Mouse (Mus musculus) heart, embryonic 12.5 days (tissue): Measurements from ENCODE around the gene Tmc7. TPM values are rescaled to one million over a fixed set of nuclear protein-coding genes. Genes with fewer than 3 reads are reported as not detected.

ENCODE experiments used
- ATAC-seq: fragments of 200-750 bp; cut with Nextera tagmentation; 2 replicates; pipeline ENCODE4 v1.8.0; 2017; ENCODE audit warnings: moderate TSS enrichment, moderate library complexity; ENCODE audit not compliant: insufficient number of reproducible peaks, low FRiP score
- H3K27ac ChIP-seq: fragments of 300-500 bp; sonication (generic); 2 replicates; pipeline ENCODE4 v1.5.1; 2016; ENCODE audit warnings: mild to moderate bottlenecking, moderate library complexity; ENCODE audit not compliant: poor library complexity, severe bottlenecking
- H3K27me3 ChIP-seq: fragments of 300-500 bp; sonication (generic); replicated peaks from 2 replicates; pipeline ENCODE4 v1.6.1; 2016; ENCODE audit warnings: mild to moderate bottlenecking, moderate library complexity
- H3K36me3 ChIP-seq: fragments of 300-500 bp; sonication (generic); 2 replicates; pipeline ENCODE4 v1.6.1; 2016; ENCODE audit warnings: mild to moderate bottlenecking, moderate library complexity
- H3K4me1 ChIP-seq: fragments of 300-500 bp; sonication (generic); replicated peaks from 2 replicates; pipeline ENCODE4 v1.6.1; 2016; ENCODE audit warnings: mild to moderate bottlenecking
- H3K4me2 ChIP-seq: fragments of 300-500 bp; sonication (generic); 2 replicates; pipeline ENCODE4 v1.6.1; 2016; ENCODE audit warnings: mild to moderate bottlenecking, moderate library complexity
- H3K4me3 ChIP-seq: fragments of 300-500 bp; sonication (generic); 2 replicates; pipeline ENCODE4 v1.5.1; 2016; ENCODE audit warnings: mild to moderate bottlenecking
- H3K9ac ChIP-seq: fragments of 300-500 bp; sonication (generic); 2 replicates; pipeline ENCODE4 v1.6.1; 2016; ENCODE audit warnings: mild to moderate bottlenecking, moderate library complexity
- H3K9me3 ChIP-seq: fragments of 300-500 bp; sonication (generic); replicated peaks from 2 replicates; pipeline ENCODE4 v1.6.1; 2016; ENCODE audit warnings: mild to moderate bottlenecking, moderate library complexity
- WGBS: fragments of 180-500 bp; shearing (Covaris S2); methylation state at CpG from one replicate; pipeline ENCODE4 v1.1.7; 2016; 5-methylcytosine and 5-hydroxymethylcytosine counted together
- polyA plus RNA-seq: library from polyadenylated mRNA; unstranded; fragments of >200 nt; fragmentation: Nextera tagmentation; extraction: Ambion mirVana; gene quantifications from 2 replicates; pipeline ENCODE4 v1.2.1, GENCODE M21; 2016

Tmc7 gene
- polyA plus RNA-seq, 1 experiment from 2014 or later = 2.4 TPM

- H3K4me2 ChIP-seq = no peak overlapping the region
- H3K9me3 ChIP-seq = no peaks in the 10 kb centered on the region
- no peaks in the 10 kb centered on the region for H3K36me3 ChIP-seq
- ATAC-seq = no peak
- no peaks in the 10 kb centered on the region for H3K4me1 ChIP-seq
- peaks cover 21% of the 10 kb centered on the region for H3K27me3 ChIP-seq
- no peak overlapping the region for H3K27ac ChIP-seq
- H3K9ac ChIP-seq = no peak overlapping the region
- no peak overlapping the region for H3K4me3 ChIP-seq
- 86% methylated on average over 7 of the region's 7 CpGs for WGBS
These were observed 25.3 kb upstream of the Tmc7 start for GRCm38 (mm10) chr7:118609815-118610214.

GRCm38 (mm10) chr7:118604842-118605241 lies 20.3 kb upstream of the Tmc7 start:
- Histone ChIP-seq H3K36me3 (no peaks in the 10 kb centered on the region), H3K9ac (no peak overlapping the region), H3K4me2 (no peak overlapping the region), H3K4me3 (no peak overlapping the region), H3K9me3 (no peaks in the 10 kb centered on the region), H3K27ac (no peak overlapping the region), H3K27me3 (peaks cover 19% of the 10 kb centered on the region), H3K4me1 (no peaks in the 10 kb centered on the region)
- no peak for ATAC-seq
- 81% methylated on average over 8 of the region's 8 CpGs for WGBS

GRCm38 (mm10) chr7:118599954-118600631 lies 15.6 kb upstream of the Tmc7 start:
- ATAC-seq = no peak
- H3K4me1 ChIP-seq = peaks cover 11% of the 10 kb centered on the region
- no peak overlapping the region for H3K4me2 ChIP-seq
- no peak overlapping the region for H3K27ac ChIP-seq
- no peaks in the 10 kb centered on the region for H3K9me3 ChIP-seq
- H3K9ac ChIP-seq = no peak overlapping the region
- no peaks in the 10 kb centered on the region for H3K36me3 ChIP-seq
- WGBS = 71% methylated on average over 12 of the region's 12 CpGs
- H3K4me3 ChIP-seq = no peak overlapping the region
- peaks cover 63% of the 10 kb centered on the region for H3K27me3 ChIP-seq

GRCm38 (mm10) chr7:118597201-118597600 lies 12.7 kb upstream of the Tmc7 start, which contains the start of gene Tmc5:
TSS of gene Tmc5 (plus strand) at chr7:118597297.
- Histone ChIP-seq H3K4me1 (peaks cover 21% of the 10 kb centered on the region), H3K9me3 (no peaks in the 10 kb centered on the region), H3K4me3 (peak within 1 kb of the TSS; percentile 32), H3K9ac (peak within 1 kb of the TSS; percentile 46; the same call in 1 of the 2 replicates), H3K27me3 (peaks cover 90% of the 10 kb centered on the region), H3K4me2 (peak within 1 kb of the TSS; percentile 65), H3K27ac (no peak within 1 kb of the TSS), H3K36me3 (no peaks in the 10 kb centered on the region)
- ATAC-seq = no peak
- 4% methylated on average over 23 of the region's 23 CpGs for WGBS

- Histone ChIP-seq H3K27me3 (peaks cover 92% of the 10 kb centered on the region), H3K4me1 (peaks cover 21% of the 10 kb centered on the region), H3K4me2 (no peak overlapping the region), H3K36me3 (no peaks in the 10 kb centered on the region), H3K27ac (no peak overlapping the region), H3K9me3 (no peaks in the 10 kb centered on the region), H3K9ac (no peak overlapping the region), H3K4me3 (no peak overlapping the region)
- ATAC-seq = no peak
- WGBS = 67% methylated on average over 11 of the region's 11 CpGs
These were observed 11.7 kb upstream of the Tmc7 start for GRCm38 (mm10) chr7:118596271-118596670.

GRCm38 (mm10) chr7:118595228-118595627 lies 10.7 kb upstream of the Tmc7 start:
- Histone ChIP-seq H3K4me2 (peak overlapping the region; percentile 53), H3K36me3 (no peaks in the 10 kb centered on the region), H3K27ac (no peak overlapping the region), H3K9ac (peak overlapping the region; percentile 33; the same call in 1 of the 2 replicates), H3K4me3 (0 out of 2 replicates have a peak overlapping the region, but pooled peaks have one; percentile 9), H3K4me1 (peaks cover 21% of the 10 kb centered on the region), H3K27me3 (peaks cover 81% of the 10 kb centered on the region), H3K9me3 (no peaks in the 10 kb centered on the region)
- ATAC-seq = peak; percentile 41; the same call in 1 of the 2 replicates
- WGBS = 3% methylated on average over 14 of the region's 14 CpGs

- H3K9me3 ChIP-seq = no peaks in the 10 kb centered on the region
- peaks cover 21% of the 10 kb centered on the region for H3K4me1 ChIP-seq
- ATAC-seq = no peak
- no peaks in the 10 kb centered on the region for H3K36me3 ChIP-seq
- no peak overlapping the region for H3K9ac ChIP-seq
- WGBS = 22% methylated on average over 10 of the region's 10 CpGs
- H3K27me3 ChIP-seq = peaks cover 78% of the 10 kb centered on the region
- H3K27ac ChIP-seq = no peak overlapping the region
- no peak overlapping the region for H3K4me3 ChIP-seq
- H3K4me2 ChIP-seq = peak overlapping the region; percentile 53
These were observed 10.1 kb upstream of the Tmc7 start for GRCm38 (mm10) chr7:118594611-118595010.

GRCm38 (mm10) chr7:118593567-118594407 lies 9.3 kb upstream of the Tmc7 start:
- no peak; the same call in 1 of the 2 replicates for ATAC-seq
- no peak overlapping the region for H3K9ac ChIP-seq
- WGBS = 8% methylated on average over 9 of the region's 9 CpGs
- no peaks in the 10 kb centered on the region for H3K9me3 ChIP-seq
- no peak overlapping the region for H3K27ac ChIP-seq
- no peaks in the 10 kb centered on the region for H3K36me3 ChIP-seq
- H3K4me1 ChIP-seq = peaks cover 21% of the 10 kb centered on the region
- no peak overlapping the region for H3K4me3 ChIP-seq
- H3K27me3 ChIP-seq = peaks cover 71% of the 10 kb centered on the region
- H3K4me2 ChIP-seq = no peak overlapping the region

GRCm38 (mm10) chr7:118592146-118592545 lies 7.6 kb upstream of the Tmc7 start:
- H3K36me3 ChIP-seq = no peaks in the 10 kb centered on the region
- 0 out of 2 replicates have a peak, but pooled peaks cover 6% of the 10 kb centered on the region for H3K9me3 ChIP-seq
- no peak overlapping the region for H3K27ac ChIP-seq
- no peak for ATAC-seq
- WGBS = 33% methylated on average over 6 of the region's 6 CpGs
- H3K4me3 ChIP-seq = no peak overlapping the region
- H3K4me1 ChIP-seq = peaks cover 13% of the 10 kb centered on the region
- H3K27me3 ChIP-seq = peaks cover 57% of the 10 kb centered on the region
- no peak overlapping the region for H3K9ac ChIP-seq
- H3K4me2 ChIP-seq = no peak overlapping the region

GRCm38 (mm10) chr7:118590726-118591305 lies 6.3 kb upstream of the Tmc7 start:
- Histone ChIP-seq H3K9me3 (0 out of 2 replicates have a peak, but pooled peaks cover 6% of the 10 kb centered on the region), H3K9ac (no peak overlapping the region), H3K27me3 (peaks cover 46% of the 10 kb centered on the region), H3K36me3 (no peaks in the 10 kb centered on the region), H3K4me3 (no peak overlapping the region), H3K4me2 (no peak overlapping the region), H3K27ac (no peak overlapping the region), H3K4me1 (peaks cover 11% of the 10 kb centered on the region)
- 87% methylated on average over 5 of the region's 5 CpGs for WGBS
- no peak for ATAC-seq

- Histone ChIP-seq H3K4me1 (peaks cover 8% of the 10 kb centered on the region), H3K27me3 (peaks cover 18% of the 10 kb centered on the region; the same call in 1 of the 2 replicates), H3K36me3 (no peaks in the 10 kb centered on the region), H3K4me2 (no peak overlapping the region), H3K9ac (no peak overlapping the region), H3K9me3 (0 out of 2 replicates have a peak, but pooled peaks cover 8% of the 10 kb centered on the region), H3K27ac (no peak overlapping the region), H3K4me3 (no peak overlapping the region)
- no peak for ATAC-seq
- WGBS = 65% methylated on average over 6 of the region's 6 CpGs
These were observed 1.3 kb upstream of the Tmc7 start for GRCm38 (mm10) chr7:118585856-118586255.
